Mouse (Mus musculus): ENCODE measurements around the gene Basp1. TPM values are rescaled to one million over a fixed set of nuclear protein-coding genes. Genes with fewer than 3 reads are reported as not detected.

Basp1 gene
- polyA plus RNA-seq, 2 experiments, result 64.9 to 123 TPM

DNA sequence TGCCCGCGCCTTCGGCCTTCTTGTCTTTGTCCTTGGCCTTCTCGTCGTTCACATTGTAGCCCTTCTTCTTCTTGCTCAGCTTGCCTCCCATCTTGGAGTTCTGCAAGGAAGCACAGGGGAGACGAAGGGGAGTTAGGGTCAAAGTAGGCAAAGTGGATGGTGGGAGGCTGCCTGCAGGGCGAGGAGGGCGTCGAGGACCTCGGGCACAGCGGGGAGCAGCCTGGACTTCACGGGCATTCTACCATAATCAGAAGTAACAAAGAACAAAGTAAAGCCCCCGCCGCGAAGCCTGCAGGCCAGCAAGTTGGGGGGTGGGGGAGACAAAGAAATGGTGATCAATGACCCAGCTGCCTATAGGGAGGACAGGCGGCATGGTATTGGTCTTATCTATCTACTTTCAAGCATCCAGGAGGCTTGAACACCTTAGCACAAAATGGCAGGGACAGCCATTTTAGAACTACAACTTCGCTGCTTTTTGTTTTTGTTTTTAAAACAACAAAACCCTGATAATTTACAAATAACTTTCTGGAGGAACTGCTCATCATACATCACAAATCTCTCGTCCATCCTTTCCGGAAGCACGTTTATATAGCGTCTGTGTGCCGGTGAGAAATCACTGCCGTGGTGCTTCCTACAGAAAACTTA is 48.6 kb downstream of the Basp1 start:
- Histone ChIP-seq H3K27ac (replicated peaks; ENCODE audit: low read depth, low read length) (no peak overlapping the region), H3K9ac (ENCODE audit: low read depth, low read length, severe bottlenecking) (peak overlapping the region; percentile 59), H3K36me3 (ENCODE audit: control insufficient read depth, insufficient read depth, low read length) (peaks cover 19% of the 10 kb centered on the region), H3K4me2 (replicated peaks; ENCODE audit: low read depth, low read length, severe bottlenecking) (peak overlapping the region; percentile 48), H3K4me1 (ENCODE audit: control insufficient read depth, insufficient read depth, low read length) (0 out of 2 replicates have a peak, but pooled peaks cover 2% of the 10 kb centered on the region), H3K9me3 (ENCODE audit: control insufficient read depth, low read length) (no peaks in the 10 kb centered on the region), H3K4me3 (replicated peaks; ENCODE audit: low read length) (peak overlapping the region; percentile 34), H3K27me3 (ENCODE audit: control insufficient read depth, insufficient read depth, low read length) (no peaks in the 10 kb centered on the region)
- 43% methylated on average over 23 of the region's 23 CpGs for WGBS
- no peak for TF ChIP-seq POLR2A (IDR thresholded peaks at IDR 0.05; ENCODE audit: borderline replicate concordance, extremely low read depth, insufficient read depth, insufficient read length)
- DNase-seq (ENCODE audit: low spot score), result no peak
- ATAC-seq (ENCODE audit: low FRiP score, low read depth), result no peak

DNA sequence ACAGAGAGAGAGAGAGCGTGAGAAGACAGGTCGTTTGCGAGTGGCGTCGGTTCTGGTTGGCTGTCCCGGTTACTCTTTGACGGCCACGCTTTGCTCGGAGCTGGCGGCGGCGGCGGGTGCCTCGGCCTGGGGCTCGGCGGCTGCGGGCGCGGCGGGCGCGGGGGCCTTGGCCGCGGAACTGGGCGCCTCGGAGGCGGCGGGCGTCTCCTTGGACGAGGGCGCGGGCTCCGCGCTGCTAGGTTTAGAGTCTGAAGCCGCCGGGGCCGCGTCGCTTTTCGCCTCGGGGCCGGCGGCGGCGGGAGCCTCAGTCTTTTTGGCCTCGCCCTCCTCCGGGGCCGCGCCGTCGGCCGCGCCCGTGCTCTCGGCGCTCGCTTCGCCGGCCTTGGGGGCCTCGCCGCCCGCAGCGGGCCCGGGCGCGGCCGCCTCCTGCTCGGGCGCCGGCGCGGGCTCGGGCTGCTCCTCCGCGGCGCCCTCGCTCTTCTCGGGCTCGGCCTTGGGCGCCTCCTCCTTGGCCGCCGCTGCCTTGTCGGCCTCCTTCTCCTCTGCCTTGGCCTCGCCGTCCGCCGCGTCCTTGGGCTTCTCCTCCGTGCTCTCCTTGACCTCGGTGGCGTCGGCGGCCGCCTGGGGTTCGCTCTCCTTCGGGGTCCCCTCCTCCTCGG is 49.3 kb downstream of the Basp1 start:
- H3K9me3 ChIP-seq (ENCODE audit: control insufficient read depth, low read length), result no peaks in the 10 kb centered on the region
- H3K4me2 ChIP-seq (replicated peaks; ENCODE audit: low read depth, low read length, severe bottlenecking), result peak overlapping the region; percentile 48
- 29% methylated on average over 62 of the region's 97 CpGs for WGBS
- H3K36me3 ChIP-seq (ENCODE audit: control insufficient read depth, insufficient read depth, low read length), result peaks cover 19% of the 10 kb centered on the region
- 0 out of 2 replicates have a peak overlapping the region, but pooled peaks have one; percentile 33 for H3K27ac ChIP-seq (replicated peaks; ENCODE audit: low read depth, low read length)
- H3K27me3 ChIP-seq (ENCODE audit: control insufficient read depth, insufficient read depth, low read length), result no peaks in the 10 kb centered on the region
- 0 out of 2 replicates have a peak, but pooled peaks cover 2% of the 10 kb centered on the region for H3K4me1 ChIP-seq (ENCODE audit: control insufficient read depth, insufficient read depth, low read length)
- no peak for DNase-seq (ENCODE audit: low spot score)
- no peak for TF ChIP-seq POLR2A (IDR thresholded peaks at IDR 0.05; ENCODE audit: borderline replicate concordance, extremely low read depth, insufficient read depth, insufficient read length)
- H3K9ac ChIP-seq (ENCODE audit: low read depth, low read length, severe bottlenecking), result peak overlapping the region; percentile 59
- peak; percentile 23; the same call in 1 of the 2 replicates for ATAC-seq (ENCODE audit: low FRiP score, low read depth)
- peak overlapping the region; percentile 34 for H3K4me3 ChIP-seq (replicated peaks; ENCODE audit: low read length)

DNA sequence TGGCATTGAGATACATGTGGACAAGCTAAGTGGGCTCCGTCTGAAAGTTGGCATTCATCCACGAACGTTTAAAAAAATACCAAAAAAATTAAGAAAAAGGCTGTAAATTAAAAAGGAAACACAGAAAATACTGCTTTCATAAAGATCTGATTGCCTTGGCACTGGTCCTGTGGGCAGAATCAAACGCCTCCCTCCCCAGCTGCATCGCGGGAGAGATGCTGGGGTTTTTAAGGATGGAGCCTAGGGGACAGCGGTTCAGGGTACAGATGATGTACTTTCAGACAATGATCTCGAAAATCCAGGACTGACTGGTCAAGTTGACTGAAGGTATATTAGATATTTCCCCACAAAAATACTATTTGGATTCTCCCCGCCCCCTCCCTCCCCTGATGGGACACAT is 49.9 kb downstream of the Basp1 start:
- TF ChIP-seq POLR2A (IDR thresholded peaks at IDR 0.05; ENCODE audit: borderline replicate concordance, extremely low read depth, insufficient read depth, insufficient read length), result no peak

DNA sequence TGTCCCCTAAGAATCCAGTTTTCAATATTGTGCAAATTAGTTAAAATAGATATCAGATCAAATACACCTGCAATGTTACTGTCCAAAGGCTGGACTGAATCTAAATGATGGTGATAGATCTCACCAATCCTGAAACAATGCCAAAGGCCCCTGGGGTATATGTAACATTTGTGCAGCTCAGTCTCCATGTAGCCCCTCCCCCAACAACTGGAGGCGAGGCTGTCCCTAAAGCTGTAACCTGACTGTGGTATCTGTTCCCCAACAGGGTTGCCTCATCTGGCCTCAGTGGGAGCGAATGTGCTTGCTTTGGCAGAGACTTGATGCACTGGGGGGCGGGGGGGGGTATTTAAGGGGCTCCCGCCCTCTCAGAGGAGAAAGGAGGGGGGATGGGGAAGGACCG is 52.7 kb downstream of the Basp1 start:
- no peak overlapping the region for H3K4me2 ChIP-seq (replicated peaks; ENCODE audit: low read depth, low read length, severe bottlenecking)
- H3K4me1 ChIP-seq (ENCODE audit: control insufficient read depth, insufficient read depth, low read length), result 0 out of 2 replicates have a peak, but pooled peaks cover 2% of the 10 kb centered on the region
- peaks cover 19% of the 10 kb centered on the region for H3K36me3 ChIP-seq (ENCODE audit: control insufficient read depth, insufficient read depth, low read length)
- no peaks in the 10 kb centered on the region for H3K27me3 ChIP-seq (ENCODE audit: control insufficient read depth, insufficient read depth, low read length)
- H3K9me3 ChIP-seq (ENCODE audit: control insufficient read depth, low read length), result no peaks in the 10 kb centered on the region
- no peak overlapping the region for H3K27ac ChIP-seq (replicated peaks; ENCODE audit: low read depth, low read length)
- no peak overlapping the region for H3K9ac ChIP-seq (ENCODE audit: low read depth, low read length, severe bottlenecking)
- no peak overlapping the region for H3K4me3 ChIP-seq (replicated peaks; ENCODE audit: low read length)
- ATAC-seq (ENCODE audit: low FRiP score, low read depth), result no peak
- WGBS, result 51% methylated on average over 5 of the region's 5 CpGs
- no peak for DNase-seq (ENCODE audit: low spot score)
- TF ChIP-seq POLR2A (IDR thresholded peaks at IDR 0.05; ENCODE audit: borderline replicate concordance, extremely low read depth, insufficient read depth, insufficient read length), result no peak

More for the DNA sequence above, 49.9 kb downstream of the Basp1 start:
- no peak overlapping the region for H3K9ac ChIP-seq (ENCODE audit: low read depth, low read length, severe bottlenecking)
- ATAC-seq (ENCODE audit: low FRiP score, low read depth), result no peak
- 91% methylated on average over 9 of the region's 9 CpGs for WGBS
- DNase-seq (ENCODE audit: low spot score), result no peak
- H3K36me3 ChIP-seq (ENCODE audit: control insufficient read depth, insufficient read depth, low read length), result peaks cover 19% of the 10 kb centered on the region
- H3K9me3 ChIP-seq (ENCODE audit: control insufficient read depth, low read length), result no peaks in the 10 kb centered on the region
- no peak overlapping the region for H3K4me2 ChIP-seq (replicated peaks; ENCODE audit: low read depth, low read length, severe bottlenecking)
- H3K4me1 ChIP-seq (ENCODE audit: control insufficient read depth, insufficient read depth, low read length), result 0 out of 2 replicates have a peak, but pooled peaks cover 2% of the 10 kb centered on the region
- H3K27ac ChIP-seq (replicated peaks; ENCODE audit: low read depth, low read length), result no peak overlapping the region
- H3K4me3 ChIP-seq (replicated peaks; ENCODE audit: low read length), result no peak overlapping the region
- H3K27me3 ChIP-seq (ENCODE audit: control insufficient read depth, insufficient read depth, low read length), result no peaks in the 10 kb centered on the region

DNA sequence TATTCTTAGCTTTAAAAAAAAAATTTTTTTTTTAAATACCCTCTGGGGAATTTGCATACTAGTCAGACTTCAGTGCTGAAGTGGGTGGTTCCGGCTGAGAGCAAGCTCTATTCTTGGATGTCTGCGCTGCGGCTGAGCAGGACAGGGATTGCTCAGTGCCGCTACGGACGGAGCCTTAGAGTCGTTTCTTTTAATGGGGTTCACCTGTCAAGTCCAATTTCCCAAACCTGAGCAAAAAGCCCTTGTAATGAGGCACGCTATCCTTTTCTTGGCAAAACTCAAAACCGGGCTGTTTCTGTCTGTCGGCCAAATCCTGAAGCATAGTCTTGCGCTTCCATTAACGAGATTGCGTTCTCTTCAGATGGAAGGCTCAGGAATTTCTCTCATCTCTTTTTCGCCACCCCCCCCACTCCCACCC is 54.9 kb downstream of the Basp1 start:
- Histone ChIP-seq H3K4me3 (replicated peaks; ENCODE audit: low read length) (no peak overlapping the region), H3K27ac (replicated peaks; ENCODE audit: low read depth, low read length) (no peak overlapping the region), H3K36me3 (ENCODE audit: control insufficient read depth, insufficient read depth, low read length) (peaks cover 10% of the 10 kb centered on the region), H3K9me3 (ENCODE audit: control insufficient read depth, low read length) (no peaks in the 10 kb centered on the region), H3K4me2 (replicated peaks; ENCODE audit: low read depth, low read length, severe bottlenecking) (no peak overlapping the region), H3K9ac (ENCODE audit: low read depth, low read length, severe bottlenecking) (no peak overlapping the region), H3K4me1 (ENCODE audit: control insufficient read depth, insufficient read depth, low read length) (no peaks in the 10 kb centered on the region), H3K27me3 (ENCODE audit: control insufficient read depth, insufficient read depth, low read length) (no peaks in the 10 kb centered on the region)
- DNase-seq (ENCODE audit: low spot score), result peak; percentile 55
- no peak for TF ChIP-seq POLR2A (IDR thresholded peaks at IDR 0.05; ENCODE audit: borderline replicate concordance, extremely low read depth, insufficient read depth, insufficient read length)
- peak; percentile 76 for ATAC-seq (ENCODE audit: low FRiP score, low read depth)
- 30% methylated on average over 14 of the region's 14 CpGs for WGBS

Data from limb, embryonic 14.5 days (tissue).